Mouse (Mus musculus) forebrain, embryonic 14.5 days (tissue): ENCODE results near the gene Garnl3. TPM values are rescaled to one million over a fixed set of nuclear protein-coding genes. Genes with fewer than 3 reads are reported as not detected.
A peak's percentile ranks its signal among the peaks of the same experiment; 100 is the strongest.
"Not testable (repeated sequence)": the region's sequence is repeated elsewhere in the genome, so short reads cannot be mapped to it uniquely, and the experiment has no call there.

Experiments
- ATAC-seq: fragments of 200-750 bp; cut with Nextera tagmentation; 2 replicates; pipeline ENCODE4 v1.8.0; 2017; ENCODE audit warnings: mild to moderate bottlenecking, moderate library complexity
- DNase-seq: peaks from one replicate; pipeline ENCODE4 v3.0.0-alpha.2; 2015; ENCODE audit warnings: low spot score
- H3K27ac ChIP-seq: fragments of 300-500 bp; sonication (generic); 2 replicates; pipeline ENCODE4 v1.5.1; 2014; ENCODE audit warnings: low read depth, mild to moderate bottlenecking, control low read depth, low read length, moderate library complexity
- H3K27me3 ChIP-seq: fragments of 300-500 bp; sonication (generic); replicated peaks from 2 replicates; pipeline ENCODE4 v1.6.1; 2014; ENCODE audit warnings: low read length, control low read depth, mixed read lengths; ENCODE audit not compliant: control insufficient read depth, insufficient read depth
- H3K36me3 ChIP-seq: fragments of 300-500 bp; sonication (generic); 2 replicates; pipeline ENCODE4 v1.6.1; 2014; ENCODE audit warnings: low read length, control low read depth; ENCODE audit not compliant: control insufficient read depth, insufficient read depth
- H3K4me1 ChIP-seq: fragments of 300-500 bp; sonication (generic); 2 replicates; pipeline ENCODE4 v1.6.1; 2014; ENCODE audit warnings: antibody characterized with exemption, low read length, control low read depth; ENCODE audit not compliant: control insufficient read depth, insufficient read depth
- H3K4me2 ChIP-seq: fragments of 300-500 bp; sonication (generic); 2 replicates; pipeline ENCODE4 v1.6.1; 2014; ENCODE audit warnings: mild to moderate bottlenecking, control low read depth, low read length
- H3K4me3 ChIP-seq: fragments of 300-500 bp; sonication (generic); 2 replicates; pipeline ENCODE4 v1.5.1; 2014; ENCODE audit warnings: low read depth, low read length, control low read depth
- H3K9ac ChIP-seq: fragments of 300-500 bp; sonication (generic); 2 replicates; pipeline ENCODE4 v1.6.1; 2014; ENCODE audit warnings: mild to moderate bottlenecking, low read length, control low read depth, moderate library complexity
- H3K9me3 ChIP-seq: fragments of 300-500 bp; sonication (generic); replicated peaks from 2 replicates; pipeline ENCODE4 v1.6.1; 2016; ENCODE audit warnings: low read length, control low read depth, mixed read lengths; ENCODE audit not compliant: control insufficient read depth
- WGBS: fragments of 180-500 bp; shearing (Covaris S2); extraction: QIAGEN DNeasy Blood & Tissue Kit; methylation state at CpG from one replicate; pipeline ENCODE4 v1.1.7; 2014; 5-methylcytosine and 5-hydroxymethylcytosine counted together
- polyA plus RNA-seq: library from polyadenylated mRNA; unstranded; fragments of >200 nt; fragmentation: Nextera tagmentation; extraction: Ambion mirVana; gene quantifications from 2 replicates; pipeline ENCODE4 v1.2.1, GENCODE M21; 2014

Garnl3 gene
- polyA plus RNA-seq, 1 experiment from 2014 or later: 21.3 TPM

DNA sequence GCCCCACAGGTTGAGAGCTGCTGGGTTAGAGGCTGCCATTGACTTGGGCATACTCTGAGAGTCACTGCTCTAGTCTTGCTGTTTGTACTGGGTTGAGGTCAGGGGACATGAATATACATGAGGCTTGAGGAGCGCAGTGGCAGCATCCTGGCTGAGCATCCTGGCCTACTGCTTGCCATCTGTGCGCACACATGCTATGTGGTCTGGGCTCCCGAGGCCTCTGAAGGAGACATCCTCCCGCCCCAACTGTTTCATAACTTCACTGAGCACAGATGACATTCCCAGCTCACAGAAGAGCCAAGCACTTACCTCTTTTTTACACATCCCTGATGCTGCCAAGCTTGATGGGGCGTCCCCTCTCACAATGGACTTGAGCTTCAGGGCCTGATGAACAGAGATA, 116.6 kb downstream of the Garnl3 start:
- Histone ChIP-seq H3K27ac (no peak overlapping the region), H3K4me2 (no peak overlapping the region), H3K9me3 (no peaks in the 10 kb centered on the region), H3K27me3 (no peaks in the 10 kb centered on the region), H3K9ac (no peak overlapping the region), H3K36me3 (no peaks in the 10 kb centered on the region), H3K4me3 (no peak overlapping the region), H3K4me1 (no peaks in the 10 kb centered on the region; the same call in 1 of the 2 replicates)
- 67% methylated on average over 5 of the region's 5 CpGs for WGBS
- ATAC-seq: peak; percentile 62; the same call in 1 of the 2 replicates
- DNase-seq: peak; percentile 62

DNA sequence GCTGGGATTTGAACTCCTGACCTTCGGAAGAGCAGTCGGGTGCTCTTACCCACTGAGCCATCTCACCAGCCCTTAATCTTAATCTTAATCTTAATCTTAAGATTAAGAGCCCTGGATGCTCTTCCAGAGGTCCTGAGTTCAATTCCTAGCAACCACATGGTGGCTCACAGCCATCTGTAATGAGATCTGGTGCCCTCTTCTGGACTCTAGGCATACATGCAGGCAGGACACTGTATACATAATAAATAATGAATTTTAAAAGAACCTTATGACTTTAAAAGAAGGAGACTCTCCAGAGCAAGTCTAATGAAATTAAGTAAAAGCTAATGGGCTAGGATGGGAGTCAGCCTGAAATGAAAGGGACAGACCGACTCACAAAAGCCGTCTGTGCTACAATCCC, 122.4 kb downstream of the Garnl3 start:
- not testable (repeated sequence) for H3K27ac ChIP-seq, H3K27me3 ChIP-seq, ATAC-seq, H3K4me1 ChIP-seq, H3K4me3 ChIP-seq, H3K9me3 ChIP-seq, H3K36me3 ChIP-seq, DNase-seq, H3K9ac ChIP-seq, H3K4me2 ChIP-seq
- WGBS: 80% methylated on average over 4 of the region's 4 CpGs

DNA sequence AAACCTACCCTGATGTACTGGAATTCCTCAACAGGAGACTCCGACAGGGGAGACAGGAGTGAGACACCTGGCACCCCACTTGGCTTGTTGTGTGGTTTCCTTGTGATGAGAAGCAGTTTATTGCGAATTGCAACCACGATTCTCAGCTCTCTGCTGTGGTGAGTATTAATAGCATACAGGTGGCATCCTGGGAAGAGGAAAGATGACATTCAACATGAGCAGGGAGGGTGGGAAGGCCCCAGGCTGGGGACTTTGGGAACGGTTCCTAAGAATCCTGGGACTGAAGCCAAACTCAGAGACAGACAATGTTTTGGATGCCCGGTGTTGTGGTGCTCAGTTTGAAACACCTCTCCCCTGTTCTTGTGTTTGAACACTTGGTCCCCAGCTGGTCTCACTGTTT, 126.4 kb downstream of the Garnl3 start:
- DNase-seq: peak; percentile 19
- H3K36me3 ChIP-seq: peaks cover 6% of the 10 kb centered on the region; the same call in 1 of the 2 replicates

DNA sequence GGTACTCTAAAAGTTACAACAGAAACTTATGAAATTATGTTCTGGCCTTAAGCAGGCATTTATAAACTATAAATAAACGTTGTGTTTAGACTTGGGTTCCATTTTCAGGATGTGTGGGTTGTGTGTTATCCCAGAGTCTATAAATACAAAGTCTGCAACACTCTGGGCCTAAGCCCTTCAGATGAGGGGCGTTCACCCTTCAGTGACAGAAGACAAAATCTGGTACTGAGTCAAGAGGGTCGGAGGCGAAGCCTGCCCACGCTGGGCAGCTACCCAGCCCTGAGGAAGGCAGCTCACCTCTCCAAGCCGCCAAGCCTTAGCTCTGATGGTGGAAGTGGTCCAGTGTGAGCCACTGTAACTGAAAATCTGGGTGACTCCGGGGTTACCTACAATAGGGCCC, 129.3 kb downstream of the Garnl3 start:
- Histone ChIP-seq H3K9me3 (no peaks in the 10 kb centered on the region), H3K27ac (no peak overlapping the region), H3K4me3 (no peak overlapping the region), H3K9ac (no peak overlapping the region), H3K4me1 (no peaks in the 10 kb centered on the region), H3K4me2 (no peak overlapping the region), H3K27me3 (no peaks in the 10 kb centered on the region), H3K36me3 (peaks cover 6% of the 10 kb centered on the region; the same call in 1 of the 2 replicates)
- ATAC-seq: no peak
- DNase-seq: no peak
- WGBS: 86% methylated on average over 7 of the region's 7 CpGs

More for the DNA sequence above, 126.4 kb downstream of the Garnl3 start:
- no peaks in the 10 kb centered on the region for H3K4me1 ChIP-seq
- no peak overlapping the region for H3K9ac ChIP-seq
- no peak overlapping the region for H3K4me3 ChIP-seq
- H3K9me3 ChIP-seq: no peaks in the 10 kb centered on the region
- H3K4me2 ChIP-seq: no peak overlapping the region
- no peak for ATAC-seq
- no peaks in the 10 kb centered on the region for H3K27me3 ChIP-seq
- WGBS: 63% methylated on average over 5 of the region's 5 CpGs
- H3K27ac ChIP-seq: no peak overlapping the region

DNA sequence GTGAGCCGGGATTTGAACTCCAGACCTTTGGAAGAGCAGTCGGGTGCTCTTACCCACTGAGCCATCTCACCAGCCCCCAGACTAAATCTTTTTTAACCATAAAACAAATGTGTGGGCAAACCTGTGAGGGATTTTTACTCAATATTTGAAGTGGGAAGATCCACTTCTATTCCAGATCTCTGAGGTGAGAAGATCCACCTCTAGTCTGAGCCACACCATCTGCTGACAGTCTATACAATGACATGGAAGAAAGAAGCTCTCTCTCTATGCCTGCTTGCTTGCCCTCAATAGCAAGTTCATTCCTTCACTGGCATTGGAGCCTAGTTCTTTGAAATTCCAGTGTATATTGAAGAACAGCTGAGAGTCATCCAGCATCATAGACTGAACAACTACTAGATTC, 131.7 kb downstream of the Garnl3 start:
- Histone ChIP-seq H3K36me3 (peaks cover 2% of the 10 kb centered on the region; the same call in 1 of the 2 replicates), H3K4me1 (no peaks in the 10 kb centered on the region), H3K27ac (no peak overlapping the region), H3K4me2 (no peak overlapping the region), H3K9ac (no peak overlapping the region), H3K27me3 (no peaks in the 10 kb centered on the region), H3K4me3 (no peak overlapping the region), H3K9me3 (no peaks in the 10 kb centered on the region)
- no peak for ATAC-seq
- DNase-seq: no peak
- 95% methylated on average over 2 of the region's 2 CpGs for WGBS

DNA sequence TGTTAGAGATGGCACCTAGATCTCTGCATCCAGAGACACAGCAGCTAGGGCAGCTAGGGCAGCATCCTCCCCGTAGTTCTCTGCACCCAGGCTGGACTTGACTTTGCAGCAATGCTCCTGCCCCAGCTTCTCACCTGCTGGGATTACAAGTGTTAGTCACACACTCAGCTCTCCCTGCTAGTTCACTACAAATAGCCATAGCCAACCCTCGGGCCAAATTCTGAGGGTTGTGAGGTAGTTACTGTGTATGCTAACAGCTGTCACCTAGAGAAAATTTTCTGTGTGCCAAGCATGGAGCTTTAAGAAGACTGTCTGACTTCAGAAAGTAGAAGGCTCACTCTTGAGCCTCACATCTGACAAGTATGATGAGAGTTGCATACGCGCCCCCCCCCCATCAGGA, 133.7 kb downstream of the Garnl3 start:
- H3K4me2 ChIP-seq: no peak overlapping the region
- H3K36me3 ChIP-seq: no peaks in the 10 kb centered on the region
- WGBS: 89% methylated on average over 4 of the region's 4 CpGs
- no peak overlapping the region for H3K27ac ChIP-seq
- H3K27me3 ChIP-seq: no peaks in the 10 kb centered on the region
- H3K9ac ChIP-seq: no peak overlapping the region
- no peak for DNase-seq
- H3K9me3 ChIP-seq: no peaks in the 10 kb centered on the region
- no peaks in the 10 kb centered on the region for H3K4me1 ChIP-seq
- no peak overlapping the region for H3K4me3 ChIP-seq
- no peak for ATAC-seq

DNA sequence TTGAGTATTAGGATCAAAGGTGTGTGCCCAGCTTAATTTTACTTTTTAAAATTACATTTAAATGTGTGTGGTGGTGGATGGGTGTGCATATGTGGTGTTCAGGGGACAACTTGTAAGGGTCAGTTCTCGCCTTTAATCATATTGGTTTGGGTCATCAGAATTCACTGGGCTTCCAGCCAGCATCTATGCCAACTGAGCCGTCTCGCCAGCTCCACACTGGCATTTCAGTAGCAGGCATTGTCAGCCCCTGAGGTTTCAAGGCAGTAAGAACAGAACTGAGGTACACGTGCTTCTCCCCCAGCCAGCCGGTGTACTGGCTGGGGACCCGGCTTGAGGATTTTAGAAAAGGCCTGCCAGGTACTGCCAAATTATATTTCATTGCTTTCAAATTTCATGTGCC, 134.4 kb downstream of the Garnl3 start:
- no peaks in the 10 kb centered on the region for H3K4me1 ChIP-seq

DNA sequence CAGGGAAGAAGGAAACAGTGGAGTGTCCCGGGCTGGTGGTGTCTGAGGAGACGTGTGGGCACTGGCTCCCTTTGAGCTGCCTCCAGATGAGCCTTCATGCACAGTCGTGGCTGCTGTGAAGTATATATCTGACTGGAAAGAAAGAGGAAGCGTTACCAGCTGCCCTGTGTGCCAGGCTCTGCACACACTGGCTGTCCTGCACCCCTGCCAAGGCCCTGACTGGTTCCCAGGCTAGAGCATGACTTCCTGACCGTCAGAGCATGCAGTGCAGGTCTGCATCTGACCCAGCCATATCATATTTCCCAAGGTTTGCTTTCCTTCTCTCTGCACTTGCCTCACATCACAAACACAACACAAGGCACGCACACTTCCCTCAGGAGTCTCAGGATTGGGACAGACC, 139.3 kb downstream of the Garnl3 start:
- 67% methylated on average over 6 of the region's 6 CpGs for WGBS
- Histone ChIP-seq H3K4me2 (no peak overlapping the region), H3K9me3 (no peaks in the 10 kb centered on the region), H3K27me3 (no peaks in the 10 kb centered on the region), H3K27ac (no peak overlapping the region), H3K4me3 (no peak overlapping the region), H3K9ac (no peak overlapping the region), H3K4me1 (no peaks in the 10 kb centered on the region), H3K36me3 (no peaks in the 10 kb centered on the region)
- DNase-seq (no peak), ATAC-seq (no peak)

More for the DNA sequence above, 134.4 kb downstream of the Garnl3 start:
- Histone ChIP-seq H3K36me3 (no peaks in the 10 kb centered on the region), H3K27me3 (no peaks in the 10 kb centered on the region), H3K27ac (no peak overlapping the region), H3K9ac (no peak overlapping the region), H3K4me2 (no peak overlapping the region), H3K9me3 (no peaks in the 10 kb centered on the region), H3K4me3 (no peak overlapping the region)
- DNase-seq: peak; percentile 12
- WGBS: 49% methylated on average over 6 of the region's 6 CpGs
- ATAC-seq: no peak

DNA sequence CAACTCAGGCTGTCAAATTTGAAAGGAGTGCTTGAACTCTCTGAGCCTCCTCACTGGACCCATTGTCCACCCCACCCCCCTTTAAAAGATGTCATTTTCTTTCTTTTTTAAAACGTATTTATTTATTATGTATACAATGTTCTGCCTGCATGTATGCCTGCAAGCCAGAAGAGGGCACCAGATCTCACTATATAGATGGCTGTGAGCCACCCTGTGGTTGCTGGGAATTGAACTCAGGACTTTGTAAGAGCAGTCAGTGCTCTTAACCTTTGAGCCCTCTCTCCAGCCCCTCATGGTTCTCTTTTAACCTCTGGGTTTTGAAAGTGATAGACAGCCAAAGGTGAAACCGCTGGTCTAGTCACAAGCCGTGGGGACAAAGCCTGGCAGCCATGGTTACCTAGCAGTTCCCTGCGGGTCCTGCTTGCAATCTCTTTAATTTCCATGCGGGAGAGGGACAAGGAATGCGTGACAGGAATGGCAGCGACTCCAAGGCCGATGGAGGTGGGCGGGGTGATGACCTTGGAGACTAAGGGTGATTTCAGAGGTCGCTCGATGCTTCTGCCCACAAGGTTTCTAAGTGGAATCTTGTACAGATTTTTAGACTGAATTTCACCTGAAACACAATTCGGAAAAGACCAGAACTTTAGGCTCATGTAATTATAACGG, 141.2 kb downstream of the Garnl3 start:
- Histone ChIP-seq H3K4me3 (no peak overlapping the region), H3K27me3 (no peaks in the 10 kb centered on the region), H3K9ac (no peak overlapping the region), H3K27ac (no peak overlapping the region), H3K4me1 (no peaks in the 10 kb centered on the region), H3K4me2 (no peak overlapping the region), H3K36me3 (no peaks in the 10 kb centered on the region), H3K9me3 (no peaks in the 10 kb centered on the region)
- DNase-seq (peak; percentile 35), ATAC-seq (no peak)
- WGBS: 63% methylated on average over 13 of the region's 13 CpGs
